Mouse (Mus musculus): ENCODE measurements around the gene Etnk2.

Etnk2 gene

DNA sequence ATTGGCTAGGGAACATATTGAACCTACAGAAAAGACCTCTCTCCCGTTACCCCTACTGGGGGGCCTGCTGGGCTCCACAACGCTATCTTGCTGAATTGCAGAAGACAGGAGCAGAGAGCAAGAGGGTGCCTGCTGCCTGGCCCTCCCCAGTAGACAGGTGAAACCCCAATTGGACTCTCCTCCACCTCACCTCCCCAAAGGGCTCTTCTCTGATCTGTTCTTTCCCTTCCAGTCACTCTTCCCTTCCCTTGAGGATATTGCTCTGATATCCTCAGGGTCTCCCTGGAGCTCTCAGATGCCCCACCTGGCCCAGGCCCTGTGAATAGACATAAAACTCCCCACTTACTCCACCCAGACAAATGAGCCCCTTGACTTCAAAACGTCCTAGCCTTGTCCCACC is 53.7 kb downstream of the Etnk2 start:
- DNase-seq (ENCODE audit: low read depth): no peak

DNA sequence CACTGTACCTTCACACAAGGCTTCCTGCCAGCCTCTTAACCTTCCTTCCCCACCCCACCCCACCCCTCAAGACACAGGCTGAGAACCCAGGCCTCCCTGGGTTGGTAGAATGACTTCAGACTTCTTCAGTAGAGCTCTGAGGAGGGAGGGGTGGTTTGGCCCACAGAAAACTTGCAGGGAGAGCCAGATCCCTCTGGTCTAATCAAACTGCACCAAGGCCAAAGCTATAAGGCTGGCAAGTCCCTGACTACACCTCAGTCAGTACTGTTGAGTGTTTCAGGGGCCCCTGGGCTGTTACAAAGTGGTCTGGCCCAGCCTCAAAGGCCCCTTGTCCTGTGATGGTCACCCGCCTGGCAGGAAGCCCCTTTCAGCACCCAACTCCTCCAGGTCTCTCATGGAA is 54.2 kb downstream of the Etnk2 start:
- no peak for DNase-seq (ENCODE audit: low read depth)

DNA sequence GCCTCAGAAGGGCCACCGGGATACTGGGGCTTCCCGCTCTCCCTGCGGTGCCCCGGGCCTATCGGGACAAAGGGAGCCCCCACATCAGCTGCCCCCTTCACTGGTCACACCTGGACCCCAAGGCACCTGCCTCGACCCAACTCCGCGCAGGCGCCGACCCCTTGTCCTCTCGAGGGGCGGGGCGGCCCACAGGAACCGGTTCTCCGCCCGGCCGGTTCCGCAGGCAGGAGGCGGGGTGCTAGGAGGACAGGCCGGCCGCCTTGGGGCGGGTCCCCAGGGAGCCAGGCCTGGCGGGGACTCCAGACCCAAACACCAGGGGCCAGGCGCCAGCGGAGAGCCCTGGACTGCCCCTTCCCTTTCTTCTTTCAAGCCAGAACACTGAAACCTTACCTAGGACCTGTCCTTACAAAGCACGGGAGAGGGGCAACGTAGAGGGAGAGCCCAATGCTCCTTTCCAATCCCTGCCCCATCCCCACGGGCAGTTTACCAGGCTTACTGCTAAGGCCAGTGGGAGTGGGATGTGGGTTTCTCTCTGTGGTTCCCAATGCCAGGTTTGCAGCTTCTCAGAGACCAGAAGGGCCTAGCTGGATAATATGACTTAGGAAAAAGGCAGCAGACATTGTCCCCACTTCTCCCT is 54.9 kb downstream of the Etnk2 start:
- DNase-seq (ENCODE audit: low read depth): no peak

DNA sequence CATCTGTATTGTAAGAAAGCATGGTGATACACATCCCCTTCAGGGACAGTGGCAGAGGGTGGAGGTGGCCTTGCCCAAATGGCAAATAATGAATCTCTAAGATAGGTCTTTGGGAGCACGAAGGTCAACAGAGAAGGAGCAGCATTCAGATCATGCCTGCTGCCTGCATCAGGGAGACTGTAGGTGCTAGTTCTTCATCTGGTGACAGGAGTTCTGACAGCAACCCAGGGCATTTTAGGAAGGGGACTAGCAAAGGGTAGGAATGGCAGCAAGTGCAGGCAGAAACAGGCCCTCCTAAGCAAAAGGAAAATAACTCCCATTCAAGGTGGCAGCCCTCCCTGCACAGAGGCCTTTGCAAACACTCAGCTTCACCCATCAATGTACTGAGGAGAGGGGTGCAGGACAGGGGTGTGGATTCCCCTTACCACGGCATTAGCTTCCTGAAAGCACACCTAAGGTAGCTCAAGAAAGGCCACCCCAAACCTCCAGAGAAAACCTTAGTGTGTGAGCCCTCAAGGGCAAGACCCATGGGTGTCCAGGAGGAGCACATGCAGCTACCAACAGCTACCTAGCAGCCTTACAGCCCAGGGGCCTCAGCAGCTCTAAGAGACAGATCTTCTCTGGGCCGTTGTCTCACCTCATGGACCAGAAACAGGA is 55.9 kb downstream of the Etnk2 start:
- DNase-seq (ENCODE audit: low read depth): no peak

DNA sequence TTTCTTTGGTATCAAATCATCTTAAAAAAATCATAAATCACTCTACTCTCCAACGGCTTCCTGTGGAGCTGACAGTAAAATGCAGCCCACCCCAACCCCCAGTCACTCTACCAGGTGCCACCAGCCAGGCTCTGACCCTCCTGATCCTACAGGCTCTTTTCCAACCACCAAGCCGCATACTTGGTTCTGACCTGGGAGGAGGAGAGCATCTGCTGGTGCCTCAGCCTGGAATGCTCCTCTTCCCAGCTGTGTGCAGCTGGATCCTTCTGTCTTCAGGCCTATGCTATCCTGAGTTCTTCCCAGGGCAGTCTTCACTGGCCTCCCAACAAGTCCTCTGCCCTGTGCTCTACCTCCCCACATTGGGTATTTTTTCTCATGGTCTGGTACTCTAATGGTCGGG is 57.1 kb downstream of the Etnk2 start:
- DNase-seq (ENCODE audit: low read depth): no peak

DNA sequence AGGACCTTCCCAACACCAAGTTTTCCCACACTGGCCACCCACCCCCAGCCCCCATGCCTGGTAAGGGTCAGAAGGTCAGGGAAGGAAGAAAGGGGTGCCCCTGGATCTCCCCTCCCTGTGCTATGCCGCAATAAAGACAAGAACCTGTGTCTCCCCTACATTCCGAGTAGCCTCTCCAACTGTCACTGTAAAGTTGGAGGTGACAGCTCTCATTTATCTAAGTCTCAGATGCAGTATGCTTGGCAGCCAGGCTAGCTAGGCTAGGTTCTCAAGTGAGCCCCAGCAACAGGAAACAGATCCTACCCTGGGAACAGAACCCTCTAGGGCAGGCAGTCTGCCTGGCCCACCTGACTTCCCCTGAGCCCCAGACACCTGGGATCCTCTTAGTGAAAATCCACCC is 57.7 kb downstream of the Etnk2 start:
- no peak for DNase-seq (ENCODE audit: low read depth)

DNA sequence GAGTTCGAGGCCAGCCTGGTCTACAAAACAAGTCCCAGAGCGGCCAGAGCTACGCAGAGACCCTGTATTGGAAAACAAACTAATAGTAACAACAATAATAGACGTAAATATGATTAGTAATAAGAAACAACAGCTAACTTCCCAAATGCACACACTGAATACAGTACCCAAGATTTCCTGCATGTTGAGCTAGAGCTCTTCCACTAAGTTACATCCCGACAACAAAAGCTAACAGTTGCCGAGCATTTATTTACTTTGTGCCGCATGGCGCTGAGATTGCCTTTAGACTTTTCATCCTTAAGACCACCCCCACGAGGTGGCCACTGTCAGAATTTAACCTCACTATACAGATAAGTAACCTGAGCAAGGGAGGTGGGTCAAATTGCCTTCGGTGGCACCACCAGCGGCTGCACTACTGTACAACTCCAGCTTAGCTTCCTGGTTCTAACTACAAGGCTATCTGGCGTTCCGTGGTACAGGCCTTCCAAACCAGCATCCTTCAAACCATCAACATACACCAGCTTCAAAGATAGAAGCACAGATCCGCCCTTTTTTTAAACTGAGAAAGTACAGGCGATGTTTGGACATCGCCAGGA is 58.7 kb downstream of the Etnk2 start:
- DNase-seq (ENCODE audit: low read depth): no peak

DNA sequence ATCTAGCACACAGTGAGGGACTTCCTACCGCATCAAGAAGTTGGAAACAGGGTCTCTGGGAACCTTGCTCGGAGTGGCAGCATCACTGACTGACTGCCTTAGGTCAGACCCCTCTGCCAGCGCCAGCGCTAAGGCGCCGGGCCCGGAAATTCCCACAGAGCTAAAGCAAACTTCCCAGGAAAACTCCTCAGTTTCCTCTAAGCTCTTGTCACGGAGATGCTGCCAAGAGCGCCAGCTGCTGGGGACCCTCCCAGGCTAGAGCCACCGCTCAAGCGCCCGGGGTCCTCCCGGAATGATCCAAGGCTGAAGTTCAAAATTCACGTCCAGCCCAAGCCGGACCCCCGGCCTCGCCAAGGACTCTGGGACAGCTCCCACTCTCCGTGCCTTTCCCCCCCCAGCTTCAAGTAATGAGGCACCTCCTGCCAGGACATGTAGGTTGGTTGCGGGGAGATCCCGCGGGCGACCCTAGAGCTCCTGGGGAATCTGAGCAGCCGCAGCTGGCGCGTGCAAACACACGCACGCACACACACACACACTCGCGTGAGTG is 59.3 kb downstream of the Etnk2 start:
- no peak for DNase-seq (ENCODE audit: low read depth)

DNA sequence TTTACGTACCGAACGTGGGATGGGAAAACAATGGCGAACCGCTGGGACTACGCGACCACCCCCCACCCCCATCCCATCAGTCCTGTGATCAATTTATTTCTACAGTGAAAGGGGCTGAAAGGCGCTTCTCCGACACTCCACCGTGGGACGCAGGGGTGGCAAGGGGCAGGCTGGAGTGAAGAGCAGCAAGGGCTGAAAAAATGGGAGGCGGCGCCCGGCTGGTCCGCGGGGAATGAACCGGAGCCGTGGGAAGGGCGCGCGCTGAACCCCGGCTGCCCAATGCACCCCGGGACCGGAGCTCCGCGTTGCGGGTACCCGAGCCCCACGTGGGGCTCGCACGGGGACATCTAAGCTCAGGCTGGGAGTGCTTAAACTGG is 59.8 kb downstream of the Etnk2 start:
- no peak for DNase-seq (ENCODE audit: low read depth)

DNA sequence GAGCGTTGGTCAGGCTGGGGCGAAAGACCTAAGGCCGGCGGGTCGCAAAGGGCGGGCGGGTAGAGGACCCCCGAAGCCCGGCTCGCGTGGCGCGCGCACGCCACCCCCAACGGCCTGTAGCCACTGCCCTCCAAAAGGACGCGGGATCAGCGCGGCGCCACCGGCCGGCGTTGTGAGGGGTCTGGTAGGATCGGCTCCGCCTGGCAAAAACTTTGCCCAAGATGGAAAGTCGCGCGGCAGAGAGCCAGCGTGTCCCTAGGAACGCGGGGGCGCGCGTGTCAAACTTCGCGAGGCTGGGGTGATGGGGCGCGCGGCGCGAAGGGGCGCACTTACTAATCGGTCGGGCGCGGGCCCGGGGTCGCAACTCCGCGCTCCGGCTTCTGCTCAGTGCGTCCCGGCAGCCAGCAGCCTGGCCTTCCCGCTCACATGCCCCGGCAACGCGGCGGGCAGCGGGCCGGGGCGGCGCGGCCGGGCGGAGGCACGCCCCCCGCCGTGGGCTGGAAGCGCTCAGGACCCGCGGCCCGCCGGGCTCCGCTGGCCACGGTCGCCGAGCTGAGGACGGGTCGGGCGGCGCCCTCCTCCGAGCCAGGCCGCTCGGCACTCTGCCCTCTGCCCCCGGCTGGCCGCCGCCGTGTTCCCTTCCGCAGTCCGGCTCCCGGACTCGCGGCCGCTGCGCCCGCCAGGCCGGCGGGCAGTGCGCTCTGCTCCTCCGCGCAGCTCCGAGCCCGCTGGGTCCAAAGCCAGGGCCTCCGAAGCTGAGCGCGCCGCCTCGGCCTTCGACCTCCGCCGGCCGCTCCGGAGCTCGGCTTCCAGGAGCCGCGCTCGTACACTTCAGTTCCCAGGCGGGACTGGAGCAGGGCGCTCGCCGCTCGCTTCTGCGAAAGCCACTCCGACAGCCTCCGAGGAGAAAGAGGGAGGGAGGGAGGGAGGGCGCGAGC is 60.4 kb downstream of the Etnk2 start, which contains the start of gene Sox13:
Sox13 (minus strand) TSS at position 835 of the 938 bp plus-strand sequence.
- DNase-seq (ENCODE audit: low read depth): no peak

DNA sequence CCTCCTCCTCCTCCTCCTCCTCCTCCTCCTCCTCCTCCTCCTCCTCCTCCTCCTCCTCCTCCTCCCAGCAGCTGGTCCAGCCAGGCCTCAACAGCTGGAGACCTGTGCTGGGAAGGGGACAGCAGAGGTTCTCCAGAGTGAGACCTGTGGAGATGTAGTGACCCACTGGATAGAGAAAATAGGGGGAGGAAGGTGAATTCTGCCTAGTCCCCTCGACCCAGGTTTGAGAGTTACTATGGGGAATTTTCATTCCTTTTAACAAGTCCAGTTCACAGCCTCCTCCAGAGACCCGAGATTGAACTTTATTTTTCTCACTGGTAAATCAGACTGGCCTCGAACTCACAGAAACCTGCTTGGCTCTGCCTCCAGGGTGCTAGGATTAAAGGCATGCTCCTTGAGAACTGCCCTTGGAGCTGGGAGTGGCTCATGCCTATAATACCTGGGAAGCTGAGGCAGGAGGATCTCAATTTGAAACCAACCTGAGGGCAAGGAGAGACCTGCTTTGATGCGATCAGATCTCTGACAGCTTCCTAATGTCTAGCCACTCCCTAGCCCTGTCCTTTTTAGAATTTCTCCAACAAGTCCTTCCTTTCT is 61.3 kb downstream of the Etnk2 start:
- no peak for DNase-seq (ENCODE audit: low read depth)

Data from naive thymus-derived CD4-positive, alpha-beta T cell, adult 2 months (primary cell).